In genomic region chr6:120592705-120593104, GRCm38 (mm10) we compare ENCODE assay signal across 9 mouse cellular contexts.
A peak's percentile ranks its signal among the peaks of the same experiment; 100 is the strongest.
DNase-seq lines count a peak whose midpoint lies in the region; ATAC-seq and TF ChIP-seq lines count a peak whose summit lies in the region.
"Had no signal": no experiment of that assay in that cellular context is flagged by ENCODE, and none has a peak within 500 bp of the region (broad histone marks: within the 10 kb centered on the region; RNA-seq: fewer than 3 reads in every experiment).

No protein-coding gene starts in this region.

- no peaks in the 10 kb centered on the region for H3K27me3 ChIP-seq in lung, postnatal 0 days (replicated peaks; ENCODE audit: insufficient read depth, low read length)
- no peaks in the 10 kb centered on the region for H3K27me3 ChIP-seq in hindbrain, embryonic 11.5 days (ENCODE audit: control insufficient read depth, insufficient read depth, low read length)
- H3K27me3 ChIP-seq in neural tube, embryonic 13.5 days, result no peaks in the 10 kb centered on the region

- peaks cover 8% of the 10 kb centered on the region; the same call in 1 of the 2 replicates for H3K4me1 ChIP-seq in lung, postnatal 0 days (ENCODE audit: insufficient read depth, low read depth, low read length)
- peaks cover 5% of the 10 kb centered on the region; the same call in 1 of the 2 replicates for H3K4me1 ChIP-seq in hindbrain, embryonic 11.5 days (replicated peaks; ENCODE audit: control insufficient read depth, insufficient read depth, low read length)
- H3K4me1 ChIP-seq in neural tube, embryonic 13.5 days (replicated peaks), result peaks cover 16% of the 10 kb centered on the region

- no peak overlapping the region for H3K4me3 ChIP-seq in lung, postnatal 0 days (ENCODE audit: low read depth, low read length)
- H3K4me3 ChIP-seq in hindbrain, embryonic 11.5 days (ENCODE audit: low read depth, low read length), result no peak overlapping the region
- H3K4me3 ChIP-seq in neural tube, embryonic 13.5 days, result no peak overlapping the region

- H3K4me2 ChIP-seq in lung, postnatal 0 days (replicated peaks; ENCODE audit: low read depth, low read length), result peak overlapping the region; percentile 25; the same call in 1 of the 2 replicates
- peak overlapping the region; percentile 7; the same call in 1 of the 2 replicates for H3K4me2 ChIP-seq in hindbrain, embryonic 11.5 days (replicated peaks; ENCODE audit: low read depth, low read length)
- peak overlapping the region; percentile 11; the same call in 1 of the 2 replicates for H3K4me2 ChIP-seq in neural tube, embryonic 13.5 days

- no peak overlapping the region for H3K27ac ChIP-seq in lung, postnatal 0 days (ENCODE audit: low read length)
- 0 out of 2 replicates have a peak overlapping the region, but pooled peaks have one; percentile 17 for H3K27ac ChIP-seq in hindbrain, embryonic 11.5 days (ENCODE audit: low read depth, low read length)
- H3K27ac ChIP-seq in neural tube, embryonic 13.5 days (replicated peaks), result peak overlapping the region; percentile 29

- no peaks in the 10 kb centered on the region for H3K9me3 ChIP-seq in lung, postnatal 0 days (ENCODE audit: low read length)
- H3K9me3 ChIP-seq in hindbrain, embryonic 11.5 days (ENCODE audit: control insufficient read depth, low read length), result no peaks in the 10 kb centered on the region
- no peaks in the 10 kb centered on the region for H3K9me3 ChIP-seq in neural tube, embryonic 13.5 days

- H3K9ac ChIP-seq in lung, postnatal 0 days (replicated peaks; ENCODE audit: low read depth), result no peak overlapping the region
- no peak overlapping the region for H3K9ac ChIP-seq in hindbrain, embryonic 11.5 days (ENCODE audit: low read depth, low read length)
- H3K9ac ChIP-seq in neural tube, embryonic 13.5 days, result no peak overlapping the region

- TF ChIP-seq CTCF in lung, postnatal 0 days (IDR thresholded peaks at IDR 0.05), result no peak

- no peak for TF ChIP-seq EP300 in lung, postnatal 0 days (IDR thresholded peaks at IDR 0.05)

- WGBS in lung, postnatal 0 days, result 38% methylated on average over 7 of the region's 7 CpGs
- WGBS in hindbrain, embryonic 11.5 days, result 38% methylated on average over 7 of the region's 7 CpGs
- 21% methylated on average over 7 of the region's 7 CpGs for whole genome bisulfite sequencing in neural tube, embryonic 13.5 days

- no peaks in the 10 kb centered on the region for H3K36me3 ChIP-seq in lung, postnatal 0 days (ENCODE audit: insufficient read depth, low read length)
- H3K36me3 ChIP-seq in hindbrain, embryonic 11.5 days (ENCODE audit: control insufficient read depth, insufficient read depth, low read length), result no peaks in the 10 kb centered on the region
- H3K36me3 ChIP-seq in neural tube, embryonic 13.5 days, result no peaks in the 10 kb centered on the region

- no peak for ATAC-seq in lung, postnatal 0 days
- ATAC-seq in hindbrain, embryonic 11.5 days (ENCODE audit: low FRiP score), result no peak
- ATAC-seq in neural tube, embryonic 13.5 days (ENCODE audit: low read depth), result no peak
- ATAC-seq: activated CD4-positive, CD25-positive, alpha-beta regulatory T cell, adult 4 months had no signal

- peak; percentile 90 for DNase-seq in heart, adult 11 months
- DNase-seq in heart, adult 18-20 months, result no peak
- no peak for DNase-seq in lung, postnatal 0 days (ENCODE audit: low spot score)
- no peak for DNase-seq in lung, postnatal 10 days
- DNase-seq in hindbrain, embryonic 11.5 days (ENCODE audit: low spot score), result peak; percentile 21
- DNase-seq in right cerebral cortex, postnatal 10 days (ENCODE audit: low spot score in 2 of 2), result no peak
- DNase-seq in gastrocnemius, adult 8-10 months (ENCODE audit: low spot score in 2 of 2), result no peak

Comparison
In these comparisons a context has a peak if more than half of its experiments do, and no peak if none do; other contexts are left out.
1. DNase-seq: peak in heart, adult 11 months (single experiment) and hindbrain, embryonic 11.5 days (single experiment); none in heart, adult 18-20 months (0 of 2), lung, postnatal 0 days (single experiment), lung, postnatal 10 days (single experiment), right cerebral cortex, postnatal 10 days (0 of 2) and gastrocnemius, adult 8-10 months (0 of 2).
2. Peak in every context shown above with its lines, with median percentiles within 50 percentile points of each other: H3K4me2 ChIP-seq.